Mouse (Mus musculus) kidney, postnatal 10 days (tissue): ENCODE measurements around the gene Tmem50a.
"Not testable (repeated sequence)": the region's sequence is repeated elsewhere in the genome, so short reads cannot be mapped to it uniquely, and the experiment has no call there.

Experiments
- DNase-seq: peaks from one replicate; pipeline ENCODE4 v3.0.0; 2021; ENCODE audit warnings: mixed read lengths

Tmem50a gene

GRCm38 (mm10) chr4:134922925-134923244, 8.1 kb upstream of the Tmem50a start:
- peak; percentile 88 for DNase-seq

GRCm38 (mm10) chr4:134922111-134922924, 7.5 kb upstream of the Tmem50a start:
- DNase-seq: no peak

- DNase-seq: no peak
These were observed 6.9 kb upstream of the Tmem50a start for GRCm38 (mm10) chr4:134921703-134922102.

GRCm38 (mm10) chr4:134920631-134921030, 5.8 kb upstream of the Tmem50a start:
- DNase-seq: no peak

- no peak for DNase-seq
These were observed 5.1 kb upstream of the Tmem50a start for GRCm38 (mm10) chr4:134919733-134920540.

DNA sequence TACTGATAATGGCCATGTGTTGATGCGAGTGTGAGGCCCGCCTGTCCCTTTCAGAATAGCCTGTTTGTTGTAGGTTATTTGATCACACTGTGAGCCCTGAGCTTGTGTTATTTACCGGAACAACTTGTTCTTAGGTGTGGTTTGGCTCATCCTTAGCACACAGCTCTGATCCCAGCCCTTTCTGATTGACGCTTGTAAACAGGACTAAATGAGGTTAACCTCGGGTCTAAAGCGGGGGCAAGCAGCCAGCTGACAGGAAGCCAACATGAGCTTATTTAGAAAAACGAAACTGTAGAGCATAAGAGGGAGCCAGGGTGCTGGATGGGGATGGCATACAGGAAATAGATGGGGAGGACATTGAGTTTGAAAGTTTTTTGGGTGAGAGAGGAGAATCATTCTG, 3.6 kb upstream of the Tmem50a start:
- DNase-seq: peak; percentile 75

- no peak for DNase-seq
These were observed 2.4 kb upstream of the Tmem50a start for GRCm38 (mm10) chr4:134917194-134917593.

DNA sequence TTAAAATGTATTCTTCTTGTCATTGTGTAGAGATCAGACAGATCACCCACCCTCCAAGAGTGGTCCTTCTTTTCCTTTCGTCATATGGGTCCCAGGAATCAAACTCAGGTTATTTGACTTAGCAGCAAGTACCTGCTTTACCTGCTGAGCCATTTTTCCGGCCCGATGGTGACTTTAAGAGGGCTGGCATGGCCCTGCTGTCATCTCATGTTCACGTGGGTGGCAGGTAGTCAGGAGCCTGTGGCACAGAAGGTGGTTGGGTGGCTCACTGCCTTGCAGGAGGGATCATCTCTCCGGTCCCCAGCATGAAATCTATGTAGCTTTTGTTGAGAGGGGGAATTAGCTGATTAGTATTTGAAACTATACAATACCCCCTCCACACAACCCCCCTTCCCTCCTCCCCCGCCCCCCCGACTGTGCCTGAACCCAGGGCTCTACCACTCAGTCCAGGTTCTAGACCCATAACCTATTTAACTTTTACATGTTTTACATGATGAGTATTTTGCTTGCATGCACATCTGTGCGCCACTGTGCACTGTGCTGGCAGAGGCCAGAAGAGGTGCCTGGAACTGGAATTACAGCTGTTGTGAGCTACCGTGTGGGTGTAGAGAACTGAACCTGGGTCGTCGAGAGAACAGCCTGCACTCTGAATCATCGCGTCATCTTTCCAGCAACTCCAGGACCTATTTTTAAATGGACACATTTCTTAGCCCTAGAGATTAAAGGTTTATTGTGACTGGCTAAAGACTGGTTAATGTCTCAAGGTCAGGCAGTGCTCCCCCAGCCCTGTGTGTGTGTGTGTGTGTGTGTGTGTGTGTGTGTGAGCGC, 613 bp upstream of the Tmem50a start:
- DNase-seq: no peak

DNA sequence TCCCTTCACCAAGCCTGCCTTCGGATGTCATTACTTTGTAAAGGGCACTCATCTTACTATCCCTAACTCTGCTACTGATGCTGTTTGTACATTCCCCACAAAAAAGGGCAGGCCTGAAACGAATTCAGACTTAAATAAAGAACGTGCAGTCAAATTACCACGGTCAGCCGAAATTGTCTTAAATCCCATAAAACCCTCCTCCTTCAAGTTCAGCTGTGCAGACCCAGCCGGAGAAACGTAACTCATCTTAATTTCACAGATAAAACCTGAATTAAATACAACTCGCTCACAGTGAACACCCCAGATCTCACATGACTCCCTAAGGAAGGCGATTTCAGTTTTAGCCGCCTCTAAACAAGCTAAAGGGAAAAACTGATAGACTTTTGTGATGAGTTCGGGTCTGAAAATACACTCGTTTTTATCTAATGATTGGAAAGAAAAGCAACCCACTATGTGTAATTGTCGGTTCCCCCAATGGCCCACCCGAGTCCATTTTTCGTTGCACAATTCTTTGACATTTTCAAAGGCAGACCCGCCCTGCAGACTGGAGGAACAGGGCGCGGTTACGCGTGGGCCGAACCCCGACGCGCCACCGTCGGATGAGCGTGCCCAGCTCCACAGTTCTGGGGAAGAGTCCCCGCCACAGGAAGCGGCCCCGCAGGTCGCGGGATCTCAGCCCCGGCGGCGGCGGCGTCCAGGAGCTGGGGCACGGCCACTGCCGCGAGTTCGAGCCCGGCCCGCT, 531 bp downstream of the Tmem50a start:
- no peak for DNase-seq

GRCm38 (mm10) chr4:134913413-134913812, 1.4 kb downstream of the Tmem50a start:
- peak; percentile 85 for DNase-seq

GRCm38 (mm10) chr4:134911406-134911805, 3.4 kb downstream of the Tmem50a start:
- DNase-seq: not testable (repeated sequence)

DNA sequence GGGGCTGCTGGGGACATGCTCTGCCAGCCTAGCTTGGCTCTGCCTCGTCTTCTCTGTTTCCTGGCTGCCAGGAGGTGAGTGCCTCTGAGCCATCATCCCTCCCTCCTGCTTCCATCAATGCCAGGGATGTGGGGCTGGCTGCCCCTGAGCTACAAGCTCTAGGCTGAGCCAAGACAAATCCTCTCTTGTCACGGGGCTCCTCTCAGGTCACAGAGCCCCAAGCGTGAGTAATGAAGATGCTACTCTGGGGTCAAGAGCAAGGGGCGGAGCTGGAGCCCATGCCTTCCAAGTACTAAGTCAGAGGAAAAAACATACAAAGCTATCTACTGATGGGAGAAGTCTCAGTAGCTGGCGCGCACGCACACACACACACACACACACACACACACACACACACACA, 11.8 kb downstream of the Tmem50a start:
- no peak for DNase-seq

GRCm38 (mm10) chr4:134901126-134901525, 13.7 kb downstream of the Tmem50a start:
- no peak for DNase-seq

DNA sequence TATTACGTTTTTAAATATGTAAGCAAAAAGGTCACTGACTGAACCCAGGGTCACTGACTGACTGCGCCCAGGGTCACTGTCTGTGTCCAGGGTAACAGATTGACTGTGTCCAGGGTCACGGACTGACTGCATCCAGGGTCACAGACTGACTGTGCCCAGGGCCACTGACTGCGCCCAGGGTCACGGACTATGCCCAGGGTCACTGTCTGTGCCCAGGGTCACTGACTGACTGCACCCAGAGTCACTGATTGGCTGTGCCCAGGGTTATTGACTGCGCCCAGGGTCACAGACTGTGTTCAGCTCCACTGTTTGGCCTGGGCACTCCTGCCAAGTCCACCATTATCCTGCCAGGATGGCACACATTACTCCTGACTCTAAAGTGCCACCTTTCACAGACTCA, 17.6 kb downstream of the Tmem50a start:
- no peak for DNase-seq

DNA sequence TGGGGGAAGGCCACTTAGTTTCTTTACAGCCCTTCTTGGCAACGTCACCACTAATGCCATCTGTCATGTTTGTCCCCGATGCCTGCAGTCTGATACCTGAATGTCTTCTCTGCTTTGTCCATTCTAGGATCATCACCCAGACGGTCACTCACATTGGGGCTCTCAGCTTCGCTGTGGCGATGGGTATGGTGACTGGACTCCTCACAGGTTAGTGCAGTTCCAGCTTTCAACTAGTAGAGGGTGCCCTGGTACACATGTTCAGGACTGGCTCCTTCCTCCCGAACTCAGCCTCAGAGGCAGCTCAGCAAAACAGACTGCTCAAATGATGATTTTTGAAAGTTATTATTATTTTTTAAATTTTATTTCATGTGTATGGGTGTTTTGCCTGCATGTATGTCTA, 22.7 kb downstream of the Tmem50a start:
- peak; percentile 77 for DNase-seq

- DNase-seq: no peak
These were observed 30.5 kb downstream of the Tmem50a start for GRCm38 (mm10) chr4:134884364-134884763.

DNA sequence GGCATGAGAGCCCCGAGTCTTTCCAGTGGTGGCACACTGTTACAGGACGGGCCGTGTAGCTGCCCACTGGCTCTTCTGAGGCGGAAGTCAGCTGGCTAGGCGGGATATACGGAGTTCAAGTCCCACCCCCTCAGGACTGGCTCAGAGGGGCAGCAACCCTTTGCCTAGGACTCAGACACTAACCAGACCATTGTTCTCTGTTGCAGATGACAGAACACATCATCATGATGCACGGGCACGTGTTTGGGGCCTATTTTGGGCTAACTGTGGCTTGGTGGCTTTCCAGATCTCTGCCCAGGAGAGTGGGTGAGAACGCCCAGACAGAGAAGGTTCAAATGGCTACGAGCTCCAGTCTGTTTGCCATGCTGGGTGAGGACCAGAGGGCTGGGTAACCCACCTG, 31.0 kb downstream of the Tmem50a start:
- no peak for DNase-seq

GRCm38 (mm10) chr4:134883266-134883665, 31.6 kb downstream of the Tmem50a start:
- DNase-seq: peak; percentile 50

GRCm38 (mm10) chr4:134880041-134880440, 34.8 kb downstream of the Tmem50a start:
- peak; percentile 51 for DNase-seq

GRCm38 (mm10) chr4:134879410-134879981, 35.3 kb downstream of the Tmem50a start:
- DNase-seq: peak; percentile 91

GRCm38 (mm10) chr4:134876171-134876570, 38.7 kb downstream of the Tmem50a start:
- no peak for DNase-seq

DNA sequence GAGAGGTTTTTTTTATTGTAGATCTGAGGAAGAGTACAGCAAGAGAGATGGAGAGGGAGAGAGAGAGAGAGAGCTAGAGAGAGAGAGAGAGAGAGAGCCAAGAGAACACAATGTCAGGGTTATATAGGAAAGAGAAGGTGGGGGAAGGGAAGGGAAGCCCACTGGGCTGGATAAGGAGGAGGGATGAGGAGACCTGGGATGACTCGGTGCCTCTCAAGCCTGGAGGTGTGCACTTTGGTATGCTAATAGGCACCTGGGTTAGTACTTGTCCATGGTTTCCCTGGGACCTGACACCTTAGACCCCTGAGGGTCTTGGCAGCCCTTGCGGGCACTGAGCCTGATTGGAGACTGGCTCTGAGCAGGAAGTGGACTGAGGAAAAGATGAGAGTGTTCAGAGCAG, 42.9 kb downstream of the Tmem50a start:
- DNase-seq: no peak
